Mouse (Mus musculus) cerebellum, adult 2 months (tissue): ENCODE data around the gene Mkks.

Source experiments
- CTCF ChIP-seq: fragments of 200-500 bp; IDR thresholded peaks from 2 replicates; pipeline ENCODE4 v1.5.1; 2011; ENCODE audit warnings: low read depth, mild to moderate bottlenecking, control low read depth, low read length, moderate library complexity, borderline replicate concordance; ENCODE audit not compliant: insufficient read depth
- POLR2A ChIP-seq: fragments of 200-500 bp; IDR thresholded peaks from 2 replicates; pipeline ENCODE4 v1.6.1; 2011; ENCODE audit warnings: low read length, control low read depth, borderline replicate concordance; ENCODE audit not compliant: insufficient read depth

- TF ChIP-seq CTCF (no peak), POLR2A (peak; percentile 78; the same call in 1 of the 2 replicates)
These were observed 772 bp upstream of the Mkks start for GRCm38 (mm10) chr2:136891951-136892371.
